Mouse (Mus musculus) myocyte (in vitro differentiated cells): ENCODE results near the gene Apom. TPM values are rescaled to one million over a fixed set of nuclear protein-coding genes. Genes with fewer than 3 reads are reported as not detected.

Experiments used
- H3K27me3 ChIP-seq: one replicate; pipeline ENCODE4 v1.6.1; 2011; ENCODE audit not compliant: control insufficient read depth, insufficient read depth, insufficient read length
- H3K36me3 ChIP-seq: one replicate; pipeline ENCODE4 v1.6.1; 2011; ENCODE audit not compliant: control insufficient read depth, insufficient read depth
- H3K4me2 ChIP-seq: one replicate; pipeline ENCODE4 v1.6.1; 2011; ENCODE audit warnings: low read depth, control low read depth
- H3K4me3 ChIP-seq: one replicate; pipeline ENCODE4 v1.5.1; 2011; ENCODE audit warnings: mild to moderate bottlenecking, control low read depth, moderate library complexity
- H3K79me2 ChIP-seq: one replicate; pipeline ENCODE4 v1.6.1; 2011; ENCODE audit not compliant: control insufficient read depth, insufficient read depth
- H3ac ChIP-seq: one replicate; pipeline ENCODE4 v1.6.1; 2011; ENCODE audit not compliant: control insufficient read depth, insufficient read length
- CEBPB ChIP-seq: IDR thresholded peaks from 2 replicates; pipeline ENCODE4 v1.6.1; 2011; ENCODE audit warnings: mild to moderate bottlenecking, moderate library complexity; ENCODE audit not compliant: poor library complexity, insufficient read depth, severe bottlenecking
- E2F4 ChIP-seq: IDR thresholded peaks from one replicate; pipeline ENCODE4 v1.6.1; 2011; ENCODE audit warnings: mild to moderate bottlenecking, control low read depth, moderate library complexity; ENCODE audit not compliant: insufficient read depth
- MAX ChIP-seq: IDR thresholded peaks from one replicate; pipeline ENCODE4 v1.6.1; 2011; ENCODE audit warnings: low read depth, mild to moderate bottlenecking, control low read depth
- MYOD1 ChIP-seq, 3 experiments: IDR thresholded peaks; one replicate each; pipeline ENCODE4 v1.6.1; 2011; ENCODE audit warnings: control low read depth in 2 of 3, low read depth in 2 of 3, mild to moderate bottlenecking in 2 of 3, moderate library complexity in 1 of 3; ENCODE audit not compliant: insufficient read length in 2 of 3, control insufficient read depth in 1 of 3
- MYOG ChIP-seq, 3 experiments: IDR thresholded peaks; one replicate each; pipeline ENCODE4 v1.6.1; 2011; ENCODE audit warnings: control low read depth in 2 of 3, low read depth in 2 of 3, mild to moderate bottlenecking in 2 of 3; ENCODE audit not compliant: insufficient read length in 2 of 3, control insufficient read depth in 1 of 3, insufficient read depth in 1 of 3
- POLR2A ChIP-seq: IDR thresholded peaks from one replicate; pipeline ENCODE4 v1.6.1; 2011; ENCODE audit warnings: low read depth, mild to moderate bottlenecking, control low read depth, moderate library complexity; ENCODE audit not compliant: insufficient read length
- POLR2AphosphoS2 ChIP-seq: IDR thresholded peaks from one replicate; pipeline ENCODE4 v1.6.1; 2011; ENCODE audit warnings: low read depth, control low read depth; ENCODE audit not compliant: insufficient read length
- REST ChIP-seq: IDR thresholded peaks from one replicate; pipeline ENCODE4 v1.6.1; 2011; ENCODE audit warnings: mild to moderate bottlenecking, control low read depth, moderate library complexity; ENCODE audit not compliant: insufficient read depth, insufficient read length
- SRF ChIP-seq: IDR thresholded peaks from one replicate; pipeline ENCODE4 v1.6.1; 2011; ENCODE audit warnings: low read depth; ENCODE audit not compliant: control insufficient read depth, insufficient read length
- TCF12 ChIP-seq: IDR thresholded peaks from one replicate; pipeline ENCODE4 v1.6.1; 2011; ENCODE audit warnings: mild to moderate bottlenecking, control low read depth; ENCODE audit not compliant: poor library complexity, insufficient read depth, severe bottlenecking
- TCF3 ChIP-seq: IDR thresholded peaks from one replicate; pipeline ENCODE4 v1.6.1; 2011; ENCODE audit warnings: low read depth, control low read depth; ENCODE audit not compliant: insufficient read length
- USF1 ChIP-seq: IDR thresholded peaks from one replicate; pipeline ENCODE4 v1.6.1; 2011; ENCODE audit warnings: low read depth, mild to moderate bottlenecking, control low read depth, moderate library complexity
- polyA plus RNA-seq: library from polyadenylated mRNA; unstranded; fragments of >200 nt; fragmentation: generic; extraction: Trizol; gene quantifications from one replicate; pipeline ENCODE4 v1.2.1, GENCODE M21; 2012; ENCODE audit warnings: missing spikeins

Apom gene
- polyA plus RNA-seq, 1 experiment = 0.18 TPM

DNA sequence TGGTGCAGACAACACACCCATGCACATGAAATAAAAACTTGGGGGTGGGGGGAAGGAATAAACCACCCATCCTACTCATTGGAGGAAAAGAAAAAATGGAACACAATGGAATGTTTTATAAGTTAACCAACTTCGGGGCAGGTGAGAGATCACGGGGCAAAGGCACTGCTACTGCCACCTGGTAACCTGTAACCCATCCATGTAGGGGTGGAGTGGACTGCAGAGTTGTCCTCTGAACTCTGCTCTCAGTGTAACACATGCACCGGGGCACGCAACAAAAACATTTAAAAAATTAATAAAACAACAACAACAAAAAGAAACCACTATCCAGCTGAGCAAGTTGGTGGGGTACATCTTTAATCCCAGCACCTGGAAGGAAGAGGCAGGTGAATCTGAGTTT, 20.3 kb upstream of the Apom start:
- peaks cover 1% of the 10 kb centered on the region for H3K79me2 ChIP-seq
- peaks cover 44% of the 10 kb centered on the region for H3K36me3 ChIP-seq
- no peak overlapping the region for H3K4me3 ChIP-seq
- no peaks in the 10 kb centered on the region for H3K27me3 ChIP-seq
- H3ac ChIP-seq = no peak overlapping the region
- no peak for TF ChIP-seq MYOG (IDR thresholded peaks at IDR 0.05; ENCODE audit: control insufficient read depth in 1 of 3, insufficient read depth in 1 of 3, insufficient read length in 2 of 3, low read depth in 2 of 3)
- no peak for TF ChIP-seq TCF3
- H3K4me2 ChIP-seq = no peak overlapping the region

DNA sequence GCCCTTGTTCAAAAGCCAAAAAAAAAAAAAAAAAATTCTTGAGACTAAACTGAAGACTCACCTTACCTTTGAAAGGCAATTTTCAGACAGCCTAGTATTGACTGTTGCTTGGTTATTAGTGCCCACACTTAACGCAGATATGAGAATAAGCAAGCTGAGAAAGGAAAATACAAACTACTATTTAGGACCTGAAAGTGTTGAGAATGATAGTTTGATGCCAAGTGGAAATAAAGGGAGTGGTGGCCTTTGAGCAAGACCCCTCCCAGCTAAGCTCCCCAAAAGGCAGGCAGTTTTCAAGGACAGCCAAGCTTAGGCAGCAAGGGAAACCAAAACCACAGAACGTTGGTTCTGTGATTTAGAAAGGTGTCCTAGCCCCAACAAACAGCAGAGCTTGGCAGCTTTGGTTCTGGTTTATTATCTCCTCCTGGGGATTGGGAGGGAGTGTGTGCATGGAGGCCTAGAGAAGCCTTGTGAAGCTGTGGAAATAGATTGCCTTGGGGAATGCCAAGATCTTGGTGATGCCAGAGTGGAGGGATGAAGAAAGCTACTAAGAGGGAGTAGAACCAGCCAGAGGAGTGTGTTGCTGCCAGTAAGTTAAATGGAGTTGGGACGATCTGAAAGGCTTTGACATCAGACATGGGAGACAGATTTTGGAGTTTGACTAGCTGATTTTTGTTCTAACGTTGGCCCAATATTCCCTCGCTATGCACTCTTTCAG, 16.2 kb upstream of the Apom start:
- no peaks in the 10 kb centered on the region for H3K27me3 ChIP-seq
- no peaks in the 10 kb centered on the region for H3K79me2 ChIP-seq
- no peak for TF ChIP-seq TCF3
- no peak for TF ChIP-seq POLR2A
- no peak for TF ChIP-seq TCF12
- TF ChIP-seq MAX = no peak
- no peak for TF ChIP-seq CEBPB
- TF ChIP-seq USF1 = no peak
- peak; percentile 87 for TF ChIP-seq POLR2AphosphoS2
- H3ac ChIP-seq = no peak overlapping the region
- peaks cover 38% of the 10 kb centered on the region for H3K36me3 ChIP-seq
- no peak overlapping the region for H3K4me3 ChIP-seq
- no peak overlapping the region for H3K4me2 ChIP-seq

DNA sequence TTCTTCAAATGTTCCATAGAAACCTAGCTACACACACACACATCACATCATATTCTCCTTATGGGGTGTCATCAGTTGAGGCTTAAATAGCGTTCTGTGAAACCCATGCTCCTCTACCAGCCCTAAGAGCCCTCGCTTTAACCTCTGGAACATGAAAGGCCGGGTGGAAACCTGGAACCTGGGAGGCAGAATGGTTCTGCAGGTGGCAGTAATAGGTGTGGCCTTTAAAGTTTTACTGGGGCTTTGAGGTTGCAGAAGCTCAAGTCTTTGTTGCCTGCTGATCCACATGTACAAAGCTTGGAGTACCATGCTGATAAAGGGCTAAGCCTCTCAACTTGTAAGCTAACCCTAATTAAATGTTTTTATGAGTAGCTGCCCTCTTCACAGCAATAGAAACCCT, 15.5 kb upstream of the Apom start:
- no peak overlapping the region for H3K4me2 ChIP-seq
- no peaks in the 10 kb centered on the region for H3K27me3 ChIP-seq
- H3K79me2 ChIP-seq = no peaks in the 10 kb centered on the region
- H3ac ChIP-seq = no peak overlapping the region
- no peak for TF ChIP-seq MAX
- TF ChIP-seq TCF12 = no peak
- no peak for TF ChIP-seq SRF
- TF ChIP-seq POLR2AphosphoS2 = peak; percentile 13
- no peak for TF ChIP-seq USF1
- no peak overlapping the region for H3K4me3 ChIP-seq
- peaks cover 38% of the 10 kb centered on the region for H3K36me3 ChIP-seq

DNA sequence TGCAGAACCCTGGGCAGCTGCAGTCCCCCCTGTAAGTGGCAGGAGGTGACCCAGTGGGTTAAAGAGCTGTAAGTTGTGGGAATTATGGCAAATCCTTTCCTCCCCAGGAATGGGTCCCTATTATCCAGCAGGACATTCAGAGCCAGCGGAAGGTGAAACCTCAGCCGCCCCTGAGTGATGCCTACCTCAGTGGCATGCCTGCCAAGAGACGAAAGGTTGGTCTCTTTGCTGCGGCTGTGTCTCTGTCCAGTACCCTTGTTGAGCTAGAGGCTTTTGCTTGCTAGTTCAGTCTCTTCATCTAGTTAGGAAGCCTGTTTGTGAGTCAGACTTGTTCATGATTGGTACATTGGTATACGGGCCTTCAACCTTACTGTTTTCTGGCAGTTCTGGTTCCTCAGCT, 14.3 kb upstream of the Apom start:
- Histone ChIP-seq H3K4me3 (no peak overlapping the region), H3K79me2 (no peaks in the 10 kb centered on the region), H3K27me3 (no peaks in the 10 kb centered on the region), H3K36me3 (peaks cover 44% of the 10 kb centered on the region), H3K4me2 (no peak overlapping the region), H3ac (no peak overlapping the region)
- no peak for TF ChIP-seq MAX
- peak; percentile 76 for TF ChIP-seq POLR2AphosphoS2
- TF ChIP-seq USF1 = no peak

DNA sequence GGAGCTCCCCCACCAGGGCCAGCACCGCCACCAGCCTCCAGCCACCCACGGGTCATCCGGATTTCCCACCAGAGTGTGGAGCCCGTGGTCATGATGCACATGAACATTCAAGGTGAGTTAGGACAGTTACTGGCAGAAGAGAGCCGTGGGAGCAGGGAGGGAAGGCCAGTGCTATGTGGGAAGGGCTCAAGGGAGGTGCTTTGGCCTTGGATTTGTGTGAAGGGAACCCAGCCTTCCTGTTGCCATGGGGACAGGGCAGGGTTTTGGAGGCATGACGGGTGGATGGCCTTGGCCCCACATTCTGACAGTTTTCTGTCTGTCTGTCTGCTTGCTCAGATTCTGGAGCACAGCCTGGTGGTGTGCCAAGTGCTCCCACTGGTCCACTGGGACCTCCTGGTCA, 10.1 kb upstream of the Apom start:
- H3K4me2 ChIP-seq = no peak overlapping the region
- peaks cover 27% of the 10 kb centered on the region for H3K36me3 ChIP-seq
- no peaks in the 10 kb centered on the region for H3K27me3 ChIP-seq
- TF ChIP-seq USF1 (no peak), TCF12 (no peak), E2F4 (no peak), REST (no peak), MYOG (IDR thresholded peaks at IDR 0.05; ENCODE audit: control insufficient read depth in 1 of 3, insufficient read depth in 1 of 3, insufficient read length in 2 of 3, low read depth in 2 of 3) (no peak), POLR2AphosphoS2 (no peak), SRF (no peak), POLR2A (no peak), CEBPB (no peak), TCF3 (no peak), MAX (no peak), MYOD1 (IDR thresholded peaks at IDR 0.05; ENCODE audit: control insufficient read depth in 1 of 3, insufficient read length in 2 of 3, low read depth in 2 of 3) (no peak)
- no peak overlapping the region for H3ac ChIP-seq
- no peak overlapping the region for H3K4me3 ChIP-seq
- peaks cover 31% of the 10 kb centered on the region for H3K79me2 ChIP-seq

DNA sequence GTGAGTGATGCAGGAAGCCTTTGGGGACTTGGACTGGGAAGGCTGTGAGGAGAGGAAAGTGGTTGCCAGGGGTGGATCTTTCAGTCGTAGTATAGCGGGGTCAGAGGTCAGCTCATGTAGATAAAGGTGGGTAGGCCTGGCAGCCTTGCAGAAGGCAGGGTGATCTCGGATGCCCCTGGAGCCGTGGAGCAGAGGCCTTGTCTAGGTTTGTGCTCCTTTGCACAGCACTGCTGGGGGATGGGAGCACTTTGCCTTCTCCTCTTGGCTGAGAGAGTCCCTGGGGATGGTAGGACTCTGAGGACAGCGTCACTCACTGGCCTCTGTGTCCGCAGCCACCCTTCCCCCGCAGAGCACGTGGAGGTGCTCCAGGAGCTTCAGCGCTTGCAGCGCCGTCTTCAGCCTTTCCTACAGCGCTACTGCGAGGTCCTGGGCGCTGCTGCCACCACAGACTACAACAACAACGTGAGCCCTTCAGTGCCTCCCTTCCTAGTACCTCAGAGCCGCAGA, 8.7 kb upstream of the Apom start:
- TF ChIP-seq TCF3 (no peak), MYOD1 (IDR thresholded peaks at IDR 0.05; ENCODE audit: control insufficient read depth in 1 of 3, insufficient read length in 2 of 3, low read depth in 2 of 3) (no peak), SRF (no peak), POLR2AphosphoS2 (no peak), REST (no peak), E2F4 (no peak), USF1 (no peak), MYOG (IDR thresholded peaks at IDR 0.05; ENCODE audit: control insufficient read depth in 1 of 3, insufficient read depth in 1 of 3, insufficient read length in 2 of 3, low read depth in 2 of 3) (no peak), TCF12 (no peak), MAX (no peak), CEBPB (no peak), POLR2A (no peak)
- Histone ChIP-seq H3K36me3 (peaks cover 25% of the 10 kb centered on the region), H3K4me2 (no peak overlapping the region), H3K27me3 (no peaks in the 10 kb centered on the region), H3ac (no peak overlapping the region), H3K4me3 (no peak overlapping the region), H3K79me2 (peaks cover 45% of the 10 kb centered on the region)
